Mouse (Mus musculus): Measurements from ENCODE around the gene Zhx3. TPM values are rescaled to one million over a fixed set of nuclear protein-coding genes. Genes with fewer than 3 reads are reported as not detected.

The Zhx3 gene
- polyA plus RNA-seq (2016; fragmentation: Nextera tagmentation; extraction: Ambion mirVana), result 12.0 and 12.2 TPM in 2 replicates

DNA sequence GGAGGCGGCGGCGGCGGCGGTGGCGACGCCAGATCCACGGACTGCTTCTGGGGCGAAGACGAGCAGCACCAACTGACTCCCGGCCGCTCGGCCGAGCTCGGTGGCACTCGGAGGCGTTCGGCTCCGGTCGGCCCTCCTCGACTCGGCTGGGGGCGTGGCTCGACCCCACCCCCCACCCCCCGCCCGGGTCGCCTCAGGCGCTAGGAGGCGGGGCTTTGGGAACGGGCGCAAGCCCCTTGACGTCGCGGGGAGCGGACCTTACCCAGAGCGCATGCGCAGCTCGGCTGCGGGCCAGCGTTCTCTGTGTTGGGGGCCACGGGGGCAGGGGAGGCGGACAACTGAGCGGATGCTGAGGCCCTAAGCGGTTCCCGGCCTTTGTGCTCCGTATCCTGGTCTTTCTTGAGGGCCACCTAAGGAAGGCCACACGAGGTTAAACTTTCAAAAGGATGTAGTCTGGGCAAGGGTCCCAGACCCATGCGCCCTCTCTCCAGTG is at the start of gene Zhx3:
Gene Zhx3, minus strand, starts transcription at position 109 of the 493 bp plus-strand sequence.
- no peaks in the 10 kb centered on the region for H3K9me3 ChIP-seq

DNA sequence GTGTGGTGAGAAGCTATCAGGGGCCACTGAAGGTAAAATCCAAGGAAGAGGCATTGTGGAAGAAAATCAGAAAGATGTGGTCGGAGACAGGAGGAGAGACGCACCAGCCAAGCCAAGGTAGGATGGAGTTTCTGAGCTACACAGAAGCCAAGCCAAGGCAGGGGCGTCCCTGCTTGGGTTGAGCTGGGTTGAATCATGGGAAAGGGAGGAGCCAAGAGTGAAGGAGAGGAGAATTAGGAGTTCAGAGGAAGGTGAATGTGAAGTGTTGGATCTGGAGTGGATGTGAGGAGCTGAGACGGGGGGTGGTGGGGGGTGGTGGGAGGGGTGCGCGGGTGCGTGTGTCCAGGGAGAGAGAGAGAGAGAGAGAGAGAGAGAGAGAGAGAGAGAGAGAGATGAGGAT is 48.5 kb upstream of the Zhx3 start:
- Histone ChIP-seq H3K4me2 (replicated peaks) (no peak overlapping the region), H3K9ac (no peak overlapping the region), H3K27me3 (no peaks in the 10 kb centered on the region), H3K9me3 (no peaks in the 10 kb centered on the region), H3K4me1 (no peaks in the 10 kb centered on the region), H3K27ac (no peak overlapping the region), H3K4me3 (no peak overlapping the region), H3K36me3 (no peaks in the 10 kb centered on the region)
- WGBS, result 56% methylated on average over 4 of the region's 7 CpGs
- no peak for ATAC-seq (ENCODE audit: insufficient number of reproducible peaks, insufficient read depth, low FRiP score, low TSS enrichment)

More for the DNA sequence above, at the start of gene Zhx3:
- Histone ChIP-seq H3K4me1 (peaks cover 5% of the 10 kb centered on the region), H3K4me2 (replicated peaks) (peak within 1 kb of the TSS; percentile 85), H3K36me3 (no peaks in the 10 kb centered on the region), H3K4me3 (peak within 1 kb of the TSS; percentile 86), H3K9ac (peak within 1 kb of the TSS; percentile 96), H3K27me3 (no peaks in the 10 kb centered on the region), H3K27ac (peak within 1 kb of the TSS; percentile 97)
- WGBS, result under 1% methylated on average over 40 of the region's 48 CpGs
- ATAC-seq (ENCODE audit: insufficient number of reproducible peaks, insufficient read depth, low FRiP score, low TSS enrichment), result peak; percentile 95

DNA sequence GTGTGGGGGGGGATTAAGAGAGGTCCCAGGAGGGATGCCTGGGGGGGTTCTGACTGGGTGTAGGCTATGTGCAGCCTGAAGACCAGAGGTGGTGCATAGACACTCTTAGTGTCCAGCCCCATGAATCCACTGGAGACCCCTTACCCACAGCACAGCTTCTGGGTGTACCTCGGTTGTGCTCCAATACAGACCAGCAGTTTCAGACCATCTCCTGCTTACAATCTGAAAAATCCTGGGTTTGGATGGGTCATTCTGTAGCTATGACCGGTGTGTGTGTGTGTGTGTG is 46.1 kb upstream of the Zhx3 start:
- Histone ChIP-seq H3K4me1 (peaks cover 13% of the 10 kb centered on the region; the same call in 1 of the 2 replicates), H3K4me3 (no peak overlapping the region), H3K27ac (no peak overlapping the region), H3K9ac (no peak overlapping the region), H3K27me3 (0 out of 2 replicates have a peak, but pooled peaks cover 6% of the 10 kb centered on the region), H3K4me2 (replicated peaks) (no peak overlapping the region), H3K9me3 (no peaks in the 10 kb centered on the region), H3K36me3 (no peaks in the 10 kb centered on the region)
- ATAC-seq (ENCODE audit: insufficient number of reproducible peaks, insufficient read depth, low FRiP score, low TSS enrichment), result peak; percentile 4; the same call in 1 of the 2 replicates
- 71% methylated on average over 2 of the region's 2 CpGs for WGBS

DNA sequence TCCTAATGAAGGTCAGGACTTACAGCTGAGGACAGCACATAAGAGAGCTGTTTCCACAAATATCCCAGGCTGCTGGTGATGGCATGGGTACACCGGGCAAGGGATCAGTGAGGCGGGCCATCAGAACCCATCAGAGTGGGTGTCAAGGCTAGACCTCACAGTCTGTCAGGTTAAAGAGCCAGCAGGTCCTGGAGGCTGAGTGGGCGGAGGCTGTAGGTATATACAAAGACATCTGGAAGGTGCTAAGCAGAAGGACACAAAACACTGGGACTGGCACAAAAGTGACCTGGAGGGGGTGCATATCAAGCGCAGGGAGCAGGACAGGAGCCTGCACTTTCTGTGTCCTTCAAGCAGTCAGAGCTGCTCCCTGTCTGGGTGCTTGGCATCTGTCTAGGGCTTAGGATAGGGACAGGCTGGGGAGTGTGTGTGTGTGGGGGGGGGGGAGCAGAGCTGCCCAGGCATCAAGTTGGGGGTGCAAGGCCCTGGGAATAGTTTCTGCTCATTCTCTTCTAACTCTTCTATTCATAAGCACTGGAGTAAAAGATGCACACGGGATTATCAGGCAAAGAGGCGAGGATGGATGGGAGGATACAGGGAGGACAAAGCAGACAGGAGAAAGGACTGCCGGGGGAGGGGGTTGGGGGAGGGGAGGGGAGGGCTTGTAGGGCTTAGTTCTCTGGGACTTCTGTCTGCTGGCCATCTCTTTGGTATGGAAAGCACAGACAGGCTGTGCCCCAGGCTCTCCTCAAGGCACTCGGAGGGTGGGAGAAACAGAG is 45.5 kb upstream of the Zhx3 start:
- Histone ChIP-seq H3K36me3 (no peaks in the 10 kb centered on the region), H3K4me3 (no peak overlapping the region), H3K9me3 (no peaks in the 10 kb centered on the region), H3K27ac (no peak overlapping the region), H3K9ac (no peak overlapping the region), H3K4me2 (replicated peaks) (no peak overlapping the region), H3K4me1 (peaks cover 13% of the 10 kb centered on the region; the same call in 1 of the 2 replicates), H3K27me3 (peaks cover 9% of the 10 kb centered on the region; the same call in 1 of the 2 replicates)
- ATAC-seq (ENCODE audit: insufficient number of reproducible peaks, insufficient read depth, low FRiP score, low TSS enrichment), result 0 out of 2 replicates have a peak, but pooled peaks have one; percentile 22
- WGBS, result 67% methylated on average over 8 of the region's 8 CpGs

DNA sequence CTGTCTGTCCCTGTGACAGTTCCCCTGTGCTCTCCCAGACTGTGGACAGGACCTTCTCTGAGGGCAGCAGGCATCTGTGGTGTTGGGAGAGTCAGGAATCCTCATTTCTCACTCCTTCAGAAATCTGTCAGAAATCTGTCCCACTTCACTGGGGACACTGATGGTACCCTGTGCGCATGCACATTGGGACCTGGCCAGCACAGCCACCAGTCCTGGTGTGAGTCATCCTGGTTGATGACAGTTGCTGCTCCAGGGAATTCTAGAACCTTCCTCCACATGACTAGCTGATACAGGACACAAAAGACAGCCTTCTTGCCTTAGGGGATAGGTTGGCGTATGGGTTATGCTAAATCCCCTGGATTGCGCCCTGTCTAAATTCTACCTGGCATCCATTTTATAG is 44.5 kb upstream of the Zhx3 start:
- no peak overlapping the region for H3K4me2 ChIP-seq (replicated peaks)
- H3K9me3 ChIP-seq, result no peaks in the 10 kb centered on the region
- peaks cover 17% of the 10 kb centered on the region for H3K4me1 ChIP-seq
- no peak overlapping the region for H3K27ac ChIP-seq
- no peak overlapping the region for H3K9ac ChIP-seq
- H3K27me3 ChIP-seq, result peaks cover 20% of the 10 kb centered on the region
- no peak overlapping the region for H3K4me3 ChIP-seq
- H3K36me3 ChIP-seq, result no peaks in the 10 kb centered on the region
- ATAC-seq (ENCODE audit: insufficient number of reproducible peaks, insufficient read depth, low FRiP score, low TSS enrichment), result no peak
- WGBS, result 87% methylated on average over 3 of the region's 3 CpGs

DNA sequence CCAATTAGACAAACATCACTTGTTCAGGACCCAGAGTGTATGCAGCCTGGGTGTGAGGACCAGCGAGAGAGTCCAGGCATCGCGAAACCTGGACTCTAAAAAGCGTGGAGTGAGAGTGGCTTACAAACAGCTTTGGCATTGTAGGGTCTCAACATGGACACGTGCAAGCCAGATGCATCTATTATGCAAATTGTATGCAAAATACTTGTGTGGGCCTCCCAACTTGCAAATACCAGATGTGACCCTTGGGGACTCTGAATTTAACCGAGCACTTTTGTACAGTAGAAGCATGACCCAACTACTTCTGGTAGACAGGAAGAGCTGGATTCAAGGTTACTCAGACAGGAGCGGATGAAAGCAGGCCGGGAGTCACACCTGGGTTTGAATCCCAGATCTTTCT is 43.9 kb upstream of the Zhx3 start:
- WGBS, result 72% methylated on average over 8 of the region's 8 CpGs
- H3K4me3 ChIP-seq, result no peak overlapping the region
- H3K9ac ChIP-seq, result no peak overlapping the region
- H3K36me3 ChIP-seq, result no peaks in the 10 kb centered on the region
- no peak for ATAC-seq (ENCODE audit: insufficient number of reproducible peaks, insufficient read depth, low FRiP score, low TSS enrichment)
- no peak overlapping the region for H3K27ac ChIP-seq
- H3K4me1 ChIP-seq, result peaks cover 18% of the 10 kb centered on the region
- H3K27me3 ChIP-seq, result peaks cover 26% of the 10 kb centered on the region
- no peaks in the 10 kb centered on the region for H3K9me3 ChIP-seq
- no peak overlapping the region for H3K4me2 ChIP-seq (replicated peaks)

DNA sequence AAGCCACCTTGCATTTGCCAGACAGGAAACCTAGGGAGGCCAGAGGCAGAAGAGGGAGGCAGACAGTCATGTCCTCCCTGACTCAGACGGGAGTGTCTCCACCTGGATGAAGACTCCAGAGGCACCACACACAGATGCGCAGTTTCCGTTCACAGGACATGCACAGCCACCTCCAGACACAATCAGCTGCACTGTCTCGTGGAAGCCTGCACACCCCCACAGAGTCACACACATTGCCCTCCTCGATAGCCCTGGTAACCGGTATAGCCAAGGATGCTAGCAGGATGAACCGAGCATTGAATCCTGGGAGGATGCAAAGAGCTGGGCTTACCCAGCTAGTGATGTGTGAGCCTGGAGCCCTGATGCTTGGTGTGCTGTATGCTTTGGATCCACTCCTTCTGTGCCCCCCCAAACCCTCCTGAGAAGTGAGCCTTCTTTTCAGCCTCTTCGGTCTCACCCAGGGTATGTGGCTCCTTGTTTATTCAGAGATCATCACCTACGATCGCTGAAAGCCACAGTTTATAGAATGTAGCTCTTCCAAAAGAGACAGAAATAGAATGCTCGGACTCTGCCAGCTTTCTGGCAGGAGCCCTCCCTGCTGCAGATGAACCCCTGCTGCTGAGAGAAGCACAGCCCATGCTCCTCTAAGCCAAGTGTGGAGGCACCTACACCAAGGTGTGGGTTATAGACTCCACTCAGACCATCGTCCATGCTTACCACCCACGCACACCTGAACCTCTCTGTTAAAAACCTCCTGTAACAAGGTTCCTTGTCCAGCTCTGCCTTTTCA is 43.2 kb upstream of the Zhx3 start:
- 0 out of 2 replicates have a peak overlapping the region, but pooled peaks have one; percentile 6 for H3K27ac ChIP-seq
- no peak overlapping the region for H3K4me3 ChIP-seq

DNA sequence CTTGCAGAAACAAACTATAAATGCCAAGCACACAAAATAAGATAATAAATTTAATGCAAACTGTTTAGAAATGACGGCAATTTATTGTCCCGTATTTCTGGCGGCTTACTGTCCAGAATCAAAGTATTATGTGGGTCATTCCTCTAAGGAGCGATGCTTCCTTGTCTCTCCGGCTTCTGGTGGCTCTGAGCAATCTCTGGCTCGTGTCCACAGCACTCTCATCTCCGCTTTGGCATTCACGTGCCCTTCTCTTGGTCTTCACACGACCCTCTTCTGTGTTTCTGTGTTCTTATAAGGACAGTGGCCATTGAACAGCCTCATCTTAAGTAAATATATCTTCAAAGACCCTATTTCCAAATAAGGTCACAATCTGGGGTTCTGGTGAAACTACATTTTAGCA is 41.9 kb upstream of the Zhx3 start:
- Histone ChIP-seq H3K27me3 (peaks cover 45% of the 10 kb centered on the region), H3K4me2 (replicated peaks) (no peak overlapping the region), H3K4me1 (peaks cover 18% of the 10 kb centered on the region), H3K27ac (no peak overlapping the region), H3K9me3 (no peaks in the 10 kb centered on the region), H3K36me3 (no peaks in the 10 kb centered on the region), H3K9ac (no peak overlapping the region), H3K4me3 (no peak overlapping the region)
- ATAC-seq (ENCODE audit: insufficient number of reproducible peaks, insufficient read depth, low FRiP score, low TSS enrichment), result no peak
- 87% methylated on average over 9 of the region's 9 CpGs for WGBS

More for the DNA sequence above, 43.2 kb upstream of the Zhx3 start:
- Histone ChIP-seq H3K4me1 (peaks cover 18% of the 10 kb centered on the region), H3K27me3 (peaks cover 32% of the 10 kb centered on the region), H3K4me2 (replicated peaks) (no peak overlapping the region), H3K36me3 (no peaks in the 10 kb centered on the region), H3K9me3 (no peaks in the 10 kb centered on the region), H3K9ac (no peak overlapping the region)
- no peak for ATAC-seq (ENCODE audit: insufficient number of reproducible peaks, insufficient read depth, low FRiP score, low TSS enrichment)
- WGBS, result 76% methylated on average over 13 of the region's 13 CpGs

DNA sequence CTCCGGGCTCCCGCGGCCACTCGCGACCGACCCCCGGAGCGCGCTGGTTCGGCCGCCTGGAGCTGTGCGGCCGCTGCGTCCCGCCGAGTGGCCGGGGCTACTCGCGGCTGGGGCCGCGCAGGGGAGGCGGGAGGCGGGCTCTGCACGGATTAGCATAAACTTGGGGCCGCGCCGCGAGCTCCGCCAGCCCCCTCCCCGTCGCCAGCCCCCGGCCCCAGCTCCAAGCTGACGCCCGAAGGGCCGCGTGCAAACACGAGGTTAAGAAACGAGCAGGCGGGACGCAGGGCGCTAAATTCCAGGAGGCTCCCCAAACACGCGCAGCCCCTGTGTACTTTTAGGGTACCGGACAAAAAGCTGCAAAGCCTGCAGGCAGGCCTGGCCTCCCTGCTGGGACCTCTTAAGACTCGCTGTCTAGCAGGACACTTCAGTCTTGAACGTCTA is 39.5 kb upstream of the Zhx3 start, which contains the start of gene Emilin3:
Gene Emilin3, minus strand, starts transcription at position 98 of the 441 bp plus-strand sequence.
- under 1% methylated on average over 46 of the region's 46 CpGs for WGBS
- H3K27me3 ChIP-seq, result peaks cover 57% of the 10 kb centered on the region
- peaks cover 18% of the 10 kb centered on the region for H3K4me1 ChIP-seq
- H3K36me3 ChIP-seq, result peaks cover 11% of the 10 kb centered on the region; the same call in 1 of the 2 replicates
- peak within 1 kb of the TSS; percentile 92 for H3K4me2 ChIP-seq (replicated peaks)
- peak within 1 kb of the TSS; percentile 30; the same call in 1 of the 2 replicates for H3K27ac ChIP-seq
- H3K4me3 ChIP-seq, result peak within 1 kb of the TSS; percentile 60
- ATAC-seq (ENCODE audit: insufficient number of reproducible peaks, insufficient read depth, low FRiP score, low TSS enrichment), result peak; percentile 61
- no peaks in the 10 kb centered on the region for H3K9me3 ChIP-seq
- H3K9ac ChIP-seq, result peak within 1 kb of the TSS; percentile 68

DNA sequence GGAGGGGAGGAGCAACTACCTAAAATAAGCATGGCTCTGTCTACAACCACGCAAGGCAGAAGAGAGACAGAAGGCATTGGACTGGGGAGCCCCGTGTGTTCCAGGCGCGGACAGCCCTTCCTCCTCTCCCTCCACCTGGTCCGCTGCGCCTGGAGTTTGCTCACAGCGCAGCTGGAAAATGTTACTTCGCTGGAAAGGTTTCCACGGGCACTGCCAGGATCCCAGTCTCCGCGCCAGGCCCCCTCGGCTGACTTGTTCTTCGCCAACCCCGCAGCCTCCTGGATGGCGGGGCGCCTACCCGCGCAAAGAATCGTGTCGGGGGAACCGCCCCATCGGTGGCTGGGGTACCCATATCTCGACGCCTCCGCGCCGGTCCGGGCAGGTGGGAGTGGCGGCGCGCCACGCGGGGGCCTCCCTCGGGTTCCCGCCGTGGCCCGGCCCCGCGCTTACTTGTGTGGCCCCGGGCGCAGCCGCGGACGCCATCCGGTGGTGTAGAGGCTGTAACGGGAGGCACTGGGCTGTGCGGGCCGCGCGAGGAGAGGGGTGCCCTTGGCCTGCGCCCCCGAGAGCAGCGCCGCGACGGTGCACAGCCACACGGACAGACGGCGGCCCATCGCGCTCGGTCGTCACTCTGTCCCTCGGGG is 38.9 kb upstream of the Zhx3 start:
- Histone ChIP-seq H3K27me3 (peaks cover 57% of the 10 kb centered on the region), H3K27ac (peak overlapping the region; percentile 30; the same call in 1 of the 2 replicates), H3K9me3 (no peaks in the 10 kb centered on the region), H3K36me3 (peaks cover 13% of the 10 kb centered on the region; the same call in 1 of the 2 replicates), H3K4me1 (peaks cover 18% of the 10 kb centered on the region), H3K9ac (peak overlapping the region; percentile 68), H3K4me2 (replicated peaks) (peak overlapping the region; percentile 92), H3K4me3 (peak overlapping the region; percentile 60)
- 2% methylated on average over 54 of the region's 64 CpGs for WGBS
- peak; percentile 49; the same call in 1 of the 2 replicates for ATAC-seq (ENCODE audit: insufficient number of reproducible peaks, insufficient read depth, low FRiP score, low TSS enrichment)

DNA sequence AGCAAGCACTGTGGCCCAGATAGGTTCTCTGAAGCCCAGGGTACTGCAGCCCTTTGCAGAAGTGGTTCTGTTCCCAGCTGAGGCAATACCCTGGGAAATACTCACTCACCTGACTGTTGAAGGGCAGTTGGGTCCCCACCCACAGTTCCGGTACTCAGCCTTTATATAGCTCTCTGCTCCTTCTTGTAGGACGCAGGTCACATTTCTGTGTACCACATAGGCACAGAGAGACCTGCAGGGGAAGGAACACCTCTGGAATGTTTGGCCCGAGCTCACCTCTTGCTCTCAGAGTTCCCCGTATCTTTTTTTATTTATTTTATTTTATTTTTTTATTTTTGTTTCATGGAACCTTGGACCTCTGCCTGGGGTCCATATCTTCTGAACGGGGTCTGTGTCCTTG is 37.8 kb upstream of the Zhx3 start:
- no peak overlapping the region for H3K27ac ChIP-seq
- peaks cover 57% of the 10 kb centered on the region for H3K27me3 ChIP-seq
- ATAC-seq (ENCODE audit: insufficient number of reproducible peaks, insufficient read depth, low FRiP score, low TSS enrichment), result no peak
- no peak overlapping the region for H3K9ac ChIP-seq
- peaks cover 15% of the 10 kb centered on the region for H3K4me1 ChIP-seq
- peak overlapping the region; percentile 92; the same call in 1 of the 2 replicates for H3K4me2 ChIP-seq (replicated peaks)
- H3K36me3 ChIP-seq, result peaks cover 17% of the 10 kb centered on the region; the same call in 1 of the 2 replicates
- WGBS, result 87% methylated on average over 5 of the region's 5 CpGs
- H3K9me3 ChIP-seq, result no peaks in the 10 kb centered on the region
- no peak overlapping the region for H3K4me3 ChIP-seq
